Mouse (Mus musculus) E14TG2a.4 (cell line): ENCODE data around the gene Steap4.

Experiments used
- CTCF ChIP-seq: conservative IDR thresholded peaks from 2 replicates; pipeline ENCODE4 v1.5.1; 2014; ENCODE audit warnings: low read length
- NANOG ChIP-seq: IDR thresholded peaks from 2 replicates; pipeline ENCODE4 v1.6.1; 2014; ENCODE audit warnings: borderline replicate concordance, low read length, mixed read lengths
- POU5F1 ChIP-seq: IDR thresholded peaks from 2 replicates; pipeline ENCODE4 v1.6.1; 2014; ENCODE audit warnings: low read length, borderline replicate concordance

DNA sequence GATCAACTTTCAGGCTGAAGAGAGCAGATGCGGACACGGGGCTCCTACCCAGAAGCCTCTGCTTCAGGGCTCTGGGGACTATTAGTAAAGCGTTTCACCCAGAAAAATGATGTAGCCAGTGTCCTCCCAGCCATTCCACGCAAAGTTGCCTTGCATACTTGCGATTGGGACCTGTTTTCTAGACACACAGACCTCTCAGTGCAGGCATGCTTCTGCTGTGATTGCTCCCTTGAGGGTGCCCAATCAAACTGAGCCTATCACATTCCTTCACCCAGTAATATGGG is 42.0 kb upstream of the Steap4 start:
- TF ChIP-seq CTCF (no peak), POU5F1 (no peak), NANOG (no peak)
